Mouse (Mus musculus) adipose tissue, adult 10 weeks (tissue): ENCODE results near the gene Ncbp3. TPM values are rescaled to one million over a fixed set of nuclear protein-coding genes. Genes with fewer than 3 reads are reported as not detected.

ENCODE experiments used
- polyA plus RNA-seq: library from polyadenylated mRNA; stranded (reverse); fragments of 350-450 nt; fragmentation: Illumina TruSeq; extraction: RNeasy Lipid Tissue Mini Kit (QIAGEN cat#74804); gene quantifications from one replicate; pipeline ENCODE4 v1.2.3, GENCODE M21; 2014; ENCODE audit warnings: low read depth, low replicate concordance

Ncbp3 gene
- 5.2 TPM for polyA plus RNA-seq

DNA sequence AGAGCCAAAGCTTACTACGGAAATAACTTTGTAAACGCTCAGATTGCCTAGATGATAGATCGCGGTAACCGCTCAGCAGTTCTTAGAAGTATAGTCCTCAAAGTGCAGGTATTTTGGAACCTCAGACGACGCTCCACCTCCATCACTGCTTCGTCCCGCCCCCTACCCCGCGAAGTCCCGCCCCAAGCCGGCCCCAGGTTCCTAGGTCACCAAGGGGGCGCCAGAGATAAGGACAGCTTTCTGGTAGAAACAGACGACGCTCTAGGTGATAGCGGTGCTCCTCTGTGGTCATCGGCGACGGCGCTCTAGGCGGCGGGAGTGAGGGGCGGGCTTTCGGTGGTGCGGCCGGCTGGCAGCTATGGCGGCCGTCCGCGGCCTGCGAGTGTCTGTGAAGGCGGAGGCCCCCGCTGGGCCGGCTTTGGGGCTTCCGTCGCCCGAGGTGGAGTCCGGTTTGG, at the start of gene Ncbp3:
Gene Ncbp3 (plus strand): TSS at position 242 of the 455 bp plus-strand sequence.

GRCm38 (mm10) chr11:72998771-72999170, 48.8 kb upstream of the Ncbp3 start, which contains the start of gene P2rx1:
Gene P2rx1, plus strand, starts transcription at chr11:72999103.

GRCm38 (mm10) chr11:73018471-73019146, 29.0 kb upstream of the Ncbp3 start, which contains the start of gene Camkk1:
Gene Camkk1, plus strand, starts transcription at chr11:73019008.

DNA sequence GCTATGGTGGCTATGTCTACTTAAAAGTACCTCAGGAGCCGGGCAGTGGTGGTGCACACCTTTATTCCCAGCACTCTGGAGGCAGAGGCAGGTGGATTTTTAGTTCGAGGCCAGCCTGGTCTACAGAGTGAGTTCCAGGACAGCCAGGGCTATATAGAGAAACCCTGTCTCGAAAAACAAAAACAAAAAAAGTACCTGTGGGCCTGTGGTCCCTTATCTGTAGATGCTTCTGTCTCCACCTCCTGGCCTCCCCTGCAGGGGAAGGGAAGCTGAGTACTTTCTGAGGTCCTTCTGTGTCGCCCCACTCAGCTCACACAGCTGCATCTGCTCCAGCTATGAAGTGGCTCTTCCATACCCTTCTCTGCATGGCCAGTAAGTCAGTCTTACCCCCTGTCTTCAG, 42.7 kb downstream of the Ncbp3 start, which contains the start of gene Itgae:
Gene Itgae (plus strand): TSS at position 301 of the 400 bp plus-strand sequence.

DNA sequence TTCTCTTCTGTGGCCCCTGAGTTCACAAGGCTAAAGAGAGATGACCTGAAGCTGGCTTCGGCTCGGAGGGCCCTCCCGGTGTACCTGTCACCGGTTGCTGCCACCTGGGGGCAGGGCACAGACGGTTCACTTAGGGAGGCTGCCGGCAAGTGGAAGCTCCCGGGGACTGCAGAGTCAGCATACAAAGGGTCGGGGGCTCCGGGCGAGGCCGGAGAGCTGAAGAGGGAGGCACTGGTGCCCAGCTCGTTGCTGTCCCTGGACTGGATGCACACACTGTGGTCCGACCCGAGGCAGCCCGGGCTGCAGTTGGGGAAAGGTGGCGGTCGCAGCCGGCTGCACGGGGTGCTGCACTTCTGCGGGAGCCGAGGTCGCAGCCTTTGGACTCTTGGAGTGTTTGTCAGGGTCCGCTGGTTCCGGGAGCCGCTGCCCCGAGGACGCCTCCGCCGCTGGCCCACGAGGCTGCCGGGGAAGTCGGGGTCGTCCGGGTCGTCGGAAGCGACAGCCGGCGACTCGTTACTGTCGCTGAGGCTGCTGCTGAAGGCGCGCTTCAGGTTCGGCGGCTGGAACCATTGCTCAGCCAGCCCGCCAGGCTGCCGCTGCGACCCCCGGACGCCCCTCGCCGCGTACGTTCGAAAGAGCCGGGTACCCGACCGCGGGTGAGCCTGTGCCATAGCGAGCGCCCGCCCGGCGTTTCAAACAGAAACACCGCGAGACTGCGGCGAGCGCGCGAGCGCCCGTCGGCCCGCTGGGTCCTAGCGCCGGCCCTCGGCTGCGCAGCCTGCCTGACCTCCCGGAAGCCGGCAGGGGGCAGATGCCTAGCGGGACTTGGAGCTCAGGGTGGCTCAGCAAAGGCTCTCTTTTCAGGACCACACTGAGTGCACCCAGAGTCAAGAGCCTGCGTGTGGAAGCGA, 90.3 kb downstream of the Ncbp3 start, which contains the start of gene Haspin:
Gene Haspin (minus strand): TSS at position 704 of the 911 bp plus-strand sequence.

Other genes starting within 250 kb of the Ncbp3 start
- gene Atp2a3, start 86.6 kb upstream of the Ncbp3 start, polyA plus RNA-seq = 15.2 TPM
- 2.7 TPM for gene P2rx1, start 48.7 kb upstream of the Ncbp3 start, polyA plus RNA-seq
- gene Camkk1, start 28.8 kb upstream of the Ncbp3 start, polyA plus RNA-seq = 5.9 TPM
- 9.3 TPM for gene Itgae, start 42.8 kb downstream of the Ncbp3 start, polyA plus RNA-seq
- gene Haspin, start 90.5 kb downstream of the Ncbp3 start, polyA plus RNA-seq = 10.4 TPM
- gene P2rx5, start 112.6 kb downstream of the Ncbp3 start, polyA plus RNA-seq = 1.6 TPM
- 44.9 TPM for gene Emc6, start 129.3 kb downstream of the Ncbp3 start, polyA plus RNA-seq
- 64.3 TPM for gene Tax1bp3, start 129.3 kb downstream of the Ncbp3 start, polyA plus RNA-seq
- 20.0 TPM for gene Ctns, start 151.3 kb downstream of the Ncbp3 start, polyA plus RNA-seq
- gene Shpk, start 151.7 kb downstream of the Ncbp3 start, polyA plus RNA-seq = 11.0 TPM
- gene Trpv1, start 186.5 kb downstream of the Ncbp3 start, polyA plus RNA-seq = 1.3 TPM
- gene Trpv3, start 219.6 kb downstream of the Ncbp3 start, polyA plus RNA-seq = 0.46 TPM